Mouse (Mus musculus): ENCODE data around the gene Loxl3. TPM values are rescaled to one million over a fixed set of nuclear protein-coding genes. Genes with fewer than 3 reads are reported as not detected.

Loxl3 gene
- polyA plus RNA-seq, 1 experiment, result 124 TPM

DNA sequence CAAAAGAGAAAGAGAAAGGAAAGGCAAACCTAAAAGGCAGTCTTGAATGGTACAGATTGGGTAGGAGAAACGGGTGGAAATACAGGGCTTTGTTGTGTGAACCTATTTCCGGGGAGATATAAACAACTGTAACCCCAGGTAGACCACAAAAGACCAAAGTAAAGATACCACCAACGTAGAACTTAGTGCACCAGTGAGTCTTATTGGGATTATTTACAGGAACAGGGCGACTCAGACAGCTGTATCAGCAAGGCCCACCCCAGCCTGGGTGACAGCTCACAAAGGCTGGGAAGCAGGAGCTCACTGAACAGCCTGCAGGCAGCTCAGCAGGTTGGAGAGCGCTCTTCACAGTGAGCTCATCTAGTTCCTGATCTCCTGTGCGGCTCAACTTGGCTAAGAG is 62.0 kb downstream of the Loxl3 start:
- H3K4me1 ChIP-seq (ENCODE audit: control insufficient read depth, insufficient read depth, low read length), result no peaks in the 10 kb centered on the region
- TF ChIP-seq POLR2A (IDR thresholded peaks at IDR 0.05; ENCODE audit: low read depth, low read length) (no peak), CTCF (IDR thresholded peaks at IDR 0.05; ENCODE audit: borderline replicate concordance, insufficient read depth, low read length) (no peak)

DNA sequence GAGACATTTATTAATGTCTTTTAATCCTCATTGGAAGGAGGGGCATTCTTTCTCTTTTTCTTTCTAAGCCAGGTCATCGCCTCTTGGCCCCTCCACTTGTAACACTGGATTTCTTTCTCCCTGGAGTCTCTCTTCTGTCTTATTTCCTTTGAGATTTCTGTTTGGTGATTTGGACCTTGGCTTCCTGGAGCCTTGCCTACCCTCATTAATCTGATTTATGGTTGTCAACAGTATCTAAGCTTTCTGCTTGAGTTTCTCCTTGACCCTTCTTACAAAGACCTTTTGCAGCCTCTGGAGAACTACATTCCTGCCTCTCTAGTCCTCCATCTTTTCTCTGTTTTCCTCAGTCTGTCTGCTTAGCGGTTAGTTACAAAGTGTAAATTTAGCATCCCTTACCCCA is 64.4 kb downstream of the Loxl3 start:
- no peak for TF ChIP-seq CTCF (IDR thresholded peaks at IDR 0.05; ENCODE audit: borderline replicate concordance, insufficient read depth, low read length)
- no peak for TF ChIP-seq POLR2A (IDR thresholded peaks at IDR 0.05; ENCODE audit: low read depth, low read length)
- Histone ChIP-seq H3K4me1 (ENCODE audit: control insufficient read depth, insufficient read depth, low read length) (no peaks in the 10 kb centered on the region), H3K27ac (ENCODE audit: insufficient read depth, low read length) (no peak overlapping the region), H3K4me3 (ENCODE audit: insufficient read depth, low read length) (no peak overlapping the region)

More for the DNA sequence above, 62.0 kb downstream of the Loxl3 start:
- no peak overlapping the region for H3K4me3 ChIP-seq (ENCODE audit: insufficient read depth, low read length)
- H3K27ac ChIP-seq (ENCODE audit: insufficient read depth, low read length), result no peak overlapping the region

DNA sequence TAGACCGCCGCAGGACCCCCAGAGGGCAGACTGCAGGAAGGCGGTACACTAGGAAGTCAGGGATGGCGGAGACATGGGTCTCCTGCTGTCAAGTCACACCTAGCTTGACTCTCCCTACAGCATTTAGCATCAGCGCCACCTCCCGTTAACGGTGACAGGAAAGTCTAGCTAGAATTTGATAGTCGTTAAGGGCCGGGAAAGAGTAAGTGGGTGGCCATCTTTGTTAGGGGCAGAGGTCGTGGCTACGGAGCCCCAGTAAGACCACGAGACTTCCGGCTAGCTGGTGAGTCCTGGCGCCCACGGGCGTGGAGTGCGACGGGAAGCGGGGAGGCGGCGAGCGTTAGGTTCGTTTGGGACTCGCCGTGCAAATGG is 67.3 kb downstream of the Loxl3 start, which contains the start of the genes Ccdc142 and Gm42688:
Ccdc142 (plus strand) TSS at position 286 of the 372 bp plus-strand sequence.
Gm42688 (plus strand) TSS at position 302 of the 372 bp plus-strand sequence.
- H3K27ac ChIP-seq (ENCODE audit: insufficient read depth, low read length), result no peak within 1 kb of the TSS
- TF ChIP-seq POLR2A (IDR thresholded peaks at IDR 0.05; ENCODE audit: low read depth, low read length) (peak; percentile 77), CTCF (IDR thresholded peaks at IDR 0.05; ENCODE audit: borderline replicate concordance, insufficient read depth, low read length) (peak; percentile 47; the same call in 1 of the 2 replicates)
- peak within 1 kb of the TSS; percentile 56 for H3K4me3 ChIP-seq (ENCODE audit: insufficient read depth, low read length)
- H3K4me1 ChIP-seq (ENCODE audit: control insufficient read depth, insufficient read depth, low read length), result no peaks in the 10 kb centered on the region

DNA sequence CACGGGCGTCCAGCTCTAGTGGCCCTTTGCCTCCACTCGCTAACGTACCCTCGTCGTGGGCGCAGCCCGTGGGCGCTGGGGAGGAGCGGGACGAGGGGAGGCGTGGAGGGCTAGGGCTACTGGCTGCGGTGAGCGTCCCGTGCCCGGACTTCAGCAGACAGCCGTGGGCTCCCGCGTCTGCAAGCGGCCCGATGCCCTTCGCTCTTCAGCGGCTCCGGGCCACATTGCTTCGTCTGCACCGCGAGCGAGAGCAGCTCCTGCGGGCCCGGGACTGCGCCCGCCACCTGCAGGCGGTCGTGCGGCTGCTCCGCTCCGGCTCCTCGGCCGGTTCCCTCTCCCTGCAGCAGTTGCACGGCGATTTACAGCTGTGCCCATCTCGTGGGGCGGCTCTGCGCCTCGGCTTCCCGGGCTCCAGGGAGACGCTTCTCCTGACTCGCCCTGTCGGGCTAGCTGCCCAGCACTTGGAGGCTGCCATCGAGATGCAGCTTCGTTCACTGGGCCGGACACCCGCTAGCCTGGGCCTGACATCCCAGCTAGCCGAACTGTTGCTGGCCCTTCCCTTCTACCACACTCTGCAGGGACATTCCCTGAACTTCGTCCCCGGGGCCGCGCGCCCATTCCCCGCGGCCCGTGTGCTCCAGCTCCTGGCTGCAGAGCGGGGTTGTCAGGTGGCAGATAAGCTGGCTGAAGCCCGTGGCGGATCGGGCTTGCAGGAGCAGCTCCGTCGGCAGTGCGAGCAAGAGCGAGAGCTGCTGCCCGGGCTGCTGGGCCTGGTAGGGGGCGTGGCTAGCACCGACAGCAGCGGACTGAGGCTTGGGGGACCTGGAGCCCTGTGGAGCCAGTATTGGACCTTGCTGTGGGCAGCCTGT is 67.9 kb downstream of the Loxl3 start:
- H3K27ac ChIP-seq (ENCODE audit: insufficient read depth, low read length), result no peak overlapping the region
- TF ChIP-seq POLR2A (IDR thresholded peaks at IDR 0.05; ENCODE audit: low read depth, low read length), result peak; percentile 44
- TF ChIP-seq CTCF (IDR thresholded peaks at IDR 0.05; ENCODE audit: borderline replicate concordance, insufficient read depth, low read length), result 0 out of 2 replicates have a peak, but pooled peaks have one; percentile 7
- peak overlapping the region; percentile 56 for H3K4me3 ChIP-seq (ENCODE audit: insufficient read depth, low read length)
- H3K4me1 ChIP-seq (ENCODE audit: control insufficient read depth, insufficient read depth, low read length), result no peaks in the 10 kb centered on the region

Other genes starting within 250 kb of the Loxl3 start
- gene Sema4f, start 94.4 kb upstream of the Loxl3 start, polyA plus RNA-seq (2011; ENCODE audit: insufficient read length, low read depth, missing spikeins), result 1.3 and 2.7 TPM in 2 replicates
- gene M1ap, start 87.3 kb upstream of the Loxl3 start, polyA plus RNA-seq (2011; ENCODE audit: insufficient read length, low read depth, missing spikeins), result 0.78 TPM in 1 of 2 replicates, not detected in the other
- gene Dok1, start 702 bp upstream of the Loxl3 start, polyA plus RNA-seq (2011; ENCODE audit: insufficient read length, low read depth, missing spikeins), result 37.9 and 56.4 TPM in 2 replicates
- gene Aup1, start 20.3 kb downstream of the Loxl3 start, polyA plus RNA-seq (2011; ENCODE audit: insufficient read length, low read depth, missing spikeins), result 129 and 133 TPM in 2 replicates
- gene Htra2, start 21.1 kb downstream of the Loxl3 start, polyA plus RNA-seq (2011; ENCODE audit: insufficient read length, low read depth, missing spikeins), result 56.3 and 60.8 TPM in 2 replicates
- 0.25 and 0.84 TPM in 2 replicates for gene Dqx1, start 23.7 kb downstream of the Loxl3 start, polyA plus RNA-seq (2011; ENCODE audit: insufficient read length, low read depth, missing spikeins)
- gene Tlx2, start 36.1 kb downstream of the Loxl3 start, polyA plus RNA-seq (2011; ENCODE audit: insufficient read length, low read depth, missing spikeins), result not detected in 2 replicates
- 12.1 and 15.2 TPM in 2 replicates for gene Pcgf1, start 43.7 kb downstream of the Loxl3 start, polyA plus RNA-seq (2011; ENCODE audit: insufficient read length, low read depth, missing spikeins)
- not detected in 2 replicates for gene Lbx2, start 52.2 kb downstream of the Loxl3 start, polyA plus RNA-seq (2011; ENCODE audit: insufficient read length, low read depth, missing spikeins)
- 0.60 TPM in 1 of 2 replicates, not detected in the other for gene Ccdc142, start 67.4 kb downstream of the Loxl3 start, polyA plus RNA-seq (2011; ENCODE audit: insufficient read length, low read depth, missing spikeins)
- 1.2 and 1.9 TPM in 2 replicates for gene Gm42688, start 67.4 kb downstream of the Loxl3 start, polyA plus RNA-seq (2011; ENCODE audit: insufficient read length, low read depth, missing spikeins)
- gene Mrpl53, start 74.9 kb downstream of the Loxl3 start, polyA plus RNA-seq (2011; ENCODE audit: insufficient read length, low read depth, missing spikeins), result 41.9 and 42.7 TPM in 2 replicates
- 28.0 TPM in 2 replicates for gene Mogs, start 81.3 kb downstream of the Loxl3 start, polyA plus RNA-seq (2011; ENCODE audit: insufficient read length, low read depth, missing spikeins)
- gene Wbp1, start 87.4 kb downstream of the Loxl3 start, polyA plus RNA-seq (2011; ENCODE audit: insufficient read length, low read depth, missing spikeins), result 37.3 and 44.5 TPM in 2 replicates
- gene Ino80b, start 91.3 kb downstream of the Loxl3 start, polyA plus RNA-seq (2011; ENCODE audit: insufficient read length, low read depth, missing spikeins), result 6.6 and 7.4 TPM in 2 replicates
- gene Rtkn, start 101.3 kb downstream of the Loxl3 start, polyA plus RNA-seq (2011; ENCODE audit: insufficient read length, low read depth, missing spikeins), result 13.4 and 15.4 TPM in 2 replicates
- 5.4 TPM in 2 replicates for gene Wdr54, start 122.2 kb downstream of the Loxl3 start, polyA plus RNA-seq (2011; ENCODE audit: insufficient read length, low read depth, missing spikeins)
- gene 1700003E16Rik, start 122.2 kb downstream of the Loxl3 start, polyA plus RNA-seq (2011; ENCODE audit: insufficient read length, low read depth, missing spikeins), result 0.51 and 0.70 TPM in 2 replicates
- gene Dctn1, start 131.7 kb downstream of the Loxl3 start, polyA plus RNA-seq (2011; ENCODE audit: insufficient read length, low read depth, missing spikeins), result 92.5 and 98.8 TPM in 2 replicates
- gene Slc4a5, start 185.7 kb downstream of the Loxl3 start, polyA plus RNA-seq (2011; ENCODE audit: insufficient read length, low read depth, missing spikeins), result not detected in 2 replicates

All from embryonic fibroblast, embryonic 13.5 days (primary cell).